Mouse (Mus musculus) cerebellum, postnatal 10 days (tissue): Measurements from ENCODE around the gene Gm20532.

ENCODE experiments used
- DNase-seq, 2 experiments: peaks; one replicate each; pipeline ENCODE4 v3.0.0; 2021; ENCODE audit warnings: mixed read lengths in 2 of 2

The Gm20532 gene

DNA sequence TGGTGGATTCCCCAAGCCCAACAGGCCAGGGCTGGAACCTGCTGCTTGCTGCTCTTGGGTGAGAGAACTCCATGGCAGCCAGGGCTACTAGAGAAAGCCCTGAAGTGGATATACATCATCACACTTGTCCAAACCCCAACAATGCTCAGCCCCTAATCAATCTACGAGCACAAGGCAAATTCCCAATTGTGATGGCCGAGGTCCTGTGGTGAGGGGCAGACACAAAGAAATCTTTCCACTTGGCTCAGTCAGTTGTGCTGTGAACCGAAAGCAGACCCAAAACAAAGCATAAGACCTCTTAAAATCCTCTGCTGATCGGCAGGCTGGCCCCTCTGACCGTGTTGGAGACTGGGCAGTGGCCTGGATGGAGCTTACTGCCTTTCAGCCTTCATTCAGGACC lies 11.6 kb upstream of the Gm20532 start:
- DNase-seq, result no peak

DNA sequence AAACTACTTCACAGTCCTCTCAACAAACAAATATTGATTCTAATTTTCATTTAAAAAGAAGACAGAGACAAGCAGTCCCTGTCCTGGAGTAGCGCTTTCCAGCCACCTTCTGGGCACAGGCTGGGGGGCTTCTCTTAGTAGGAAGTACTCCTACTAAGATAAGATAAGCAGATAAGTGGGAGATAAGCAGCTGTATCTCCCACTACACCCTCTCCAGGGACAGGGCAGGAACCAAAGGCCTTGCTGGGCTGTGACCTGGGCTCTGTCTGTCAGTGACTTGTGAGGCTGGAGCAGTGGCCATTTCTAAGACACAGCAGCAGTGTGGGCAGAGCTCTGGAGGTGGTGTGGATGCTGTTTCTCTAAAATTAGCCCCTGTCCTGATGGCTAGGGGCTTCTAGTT lies 11.1 kb upstream of the Gm20532 start:
- DNase-seq, result no peak

DNA sequence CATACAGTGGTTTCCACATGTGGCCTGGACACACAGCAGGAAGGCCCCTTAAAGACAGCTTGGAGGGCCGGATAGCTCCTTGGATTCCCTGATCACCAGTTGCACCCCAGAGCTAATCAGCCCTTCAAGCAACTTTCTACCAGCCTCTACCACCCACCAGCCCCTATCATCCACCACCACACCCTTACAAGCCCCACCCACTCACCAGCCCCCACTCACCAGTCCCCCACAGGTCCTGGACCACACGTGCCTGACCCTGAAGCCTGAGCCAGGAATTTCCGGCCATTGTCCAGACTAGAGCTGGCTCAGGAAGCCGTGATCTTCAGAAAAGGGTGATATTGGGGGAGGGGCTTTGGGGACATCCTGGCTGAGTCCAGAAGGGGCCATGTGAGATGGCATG lies 10.6 kb upstream of the Gm20532 start:
- DNase-seq, result no peak

DNA sequence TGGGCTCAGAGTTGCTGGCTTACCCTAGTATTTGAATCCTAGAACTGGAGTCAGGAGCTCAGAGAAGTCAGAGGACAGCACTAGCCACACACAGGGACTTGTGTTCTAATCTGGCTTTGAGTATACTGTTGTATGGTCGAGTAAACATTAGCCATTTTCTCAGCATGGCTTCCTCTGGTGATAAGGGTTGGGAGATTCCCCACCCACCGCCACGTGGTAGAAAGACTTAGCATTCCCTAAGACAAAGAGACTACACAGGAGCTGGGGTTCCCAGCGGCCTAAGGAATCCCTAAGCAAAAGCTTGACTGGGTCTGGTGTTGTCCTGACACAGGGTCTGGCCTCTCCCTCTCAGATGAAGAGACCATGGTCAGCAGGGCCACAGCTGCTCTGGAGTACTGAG lies 10.0 kb upstream of the Gm20532 start:
- DNase-seq, result no peak

DNA sequence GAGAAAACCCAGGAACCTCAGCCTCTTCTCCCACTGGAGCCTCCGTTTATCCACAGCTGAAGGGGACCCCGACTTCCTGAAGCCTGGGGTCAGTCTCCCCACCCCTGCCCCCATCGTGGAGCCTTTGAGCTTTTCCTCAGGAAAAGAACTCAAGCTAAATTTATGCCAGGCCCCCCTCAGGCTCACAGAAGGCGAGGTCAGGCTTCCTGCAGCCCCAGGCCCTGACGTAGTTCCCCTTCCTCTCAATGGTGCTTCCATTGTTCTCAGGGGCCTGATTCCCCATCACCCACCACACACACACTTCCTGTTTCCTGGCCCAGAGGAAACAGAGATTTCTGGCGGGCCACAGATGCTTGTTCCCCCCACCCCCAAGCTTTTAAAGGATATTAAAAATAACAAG lies 8.1 kb upstream of the Gm20532 start:
- DNase-seq, result no peak

DNA sequence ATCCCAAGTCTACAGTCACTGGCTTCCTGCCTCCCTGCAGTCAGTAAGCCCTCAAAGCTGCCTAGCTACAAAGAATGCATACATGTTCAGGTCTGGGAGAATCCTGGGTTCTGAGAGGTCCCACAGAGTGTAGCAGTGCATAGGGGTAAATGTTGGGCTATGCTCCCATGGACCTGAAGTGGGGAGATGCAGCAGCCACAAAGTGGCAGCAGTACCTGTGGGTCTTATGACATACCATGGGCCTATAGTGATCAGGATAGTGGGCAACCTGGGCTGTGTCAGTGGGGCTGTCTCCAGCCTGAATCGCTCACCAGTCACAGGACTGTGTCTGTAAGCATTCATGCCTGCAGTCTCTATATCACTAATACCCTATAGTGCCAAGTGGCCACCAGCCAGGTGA lies 6.7 kb upstream of the Gm20532 start, which contains the start of gene Egfl7:
Gene Egfl7, plus strand, starts transcription at position 301 of the 400 bp plus-strand sequence.
- DNase-seq, result no peak

DNA sequence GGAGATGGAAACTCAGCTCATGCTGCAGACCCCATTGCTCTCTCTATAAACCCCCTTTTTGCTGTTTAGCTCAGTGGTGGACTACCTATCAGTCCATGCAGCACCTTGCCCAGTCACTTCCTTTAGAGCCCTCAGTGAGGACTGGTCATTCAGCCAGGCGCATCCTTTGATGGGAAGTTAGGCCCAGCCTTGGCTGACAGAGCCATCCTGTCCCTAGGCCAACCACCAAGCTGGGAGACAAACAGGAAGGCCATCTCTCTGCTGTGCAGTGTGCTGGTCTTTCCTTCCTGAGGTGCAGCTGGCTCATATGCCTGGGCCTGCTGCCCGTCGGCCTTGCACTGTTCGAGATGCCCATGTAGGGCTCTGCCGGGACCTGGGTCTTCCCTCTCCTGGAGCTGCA lies 5.7 kb upstream of the Gm20532 start:
- DNase-seq, result no peak

DNA sequence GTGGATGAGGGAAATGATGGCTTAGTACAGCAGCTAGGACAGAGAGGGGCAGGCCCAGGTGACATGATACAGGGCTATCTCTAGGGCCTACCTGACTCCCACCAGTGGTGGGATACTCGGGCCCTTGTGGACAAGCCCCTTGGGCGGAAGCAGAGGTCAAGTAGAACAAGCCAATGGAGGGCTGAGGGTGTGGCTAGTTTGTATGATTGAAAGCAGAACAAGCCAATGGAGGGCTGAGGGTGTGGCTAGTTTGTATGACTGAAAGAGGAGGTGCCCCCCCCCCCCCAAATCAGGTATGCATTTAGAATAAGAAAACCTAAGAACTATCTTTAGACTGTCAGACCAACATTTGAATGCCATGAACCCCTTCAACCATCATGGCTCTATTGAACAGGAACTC lies 4.2 kb upstream of the Gm20532 start:
- no peak for DNase-seq

DNA sequence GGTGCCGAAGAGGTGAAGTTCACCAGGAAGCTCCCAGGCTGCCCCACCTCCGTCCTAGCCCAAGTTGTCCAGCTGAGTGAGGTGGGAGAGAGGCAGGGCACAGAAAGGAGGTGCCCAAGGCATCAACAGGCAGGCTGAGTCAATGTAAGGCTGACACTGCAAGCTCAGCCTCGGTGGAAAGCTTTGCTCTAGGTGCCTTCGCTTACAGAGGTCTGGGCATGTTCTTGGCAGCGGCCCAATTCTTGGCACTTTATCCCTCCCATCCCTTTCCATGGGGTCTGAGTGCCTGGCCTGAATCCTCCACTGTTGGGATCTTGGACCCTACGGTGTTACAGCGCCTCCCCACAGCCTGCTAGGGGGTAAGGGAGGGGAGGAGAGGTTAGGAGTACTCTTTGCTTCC lies 3.7 kb upstream of the Gm20532 start:
- peak; percentile 50 to 54 for DNase-seq

DNA sequence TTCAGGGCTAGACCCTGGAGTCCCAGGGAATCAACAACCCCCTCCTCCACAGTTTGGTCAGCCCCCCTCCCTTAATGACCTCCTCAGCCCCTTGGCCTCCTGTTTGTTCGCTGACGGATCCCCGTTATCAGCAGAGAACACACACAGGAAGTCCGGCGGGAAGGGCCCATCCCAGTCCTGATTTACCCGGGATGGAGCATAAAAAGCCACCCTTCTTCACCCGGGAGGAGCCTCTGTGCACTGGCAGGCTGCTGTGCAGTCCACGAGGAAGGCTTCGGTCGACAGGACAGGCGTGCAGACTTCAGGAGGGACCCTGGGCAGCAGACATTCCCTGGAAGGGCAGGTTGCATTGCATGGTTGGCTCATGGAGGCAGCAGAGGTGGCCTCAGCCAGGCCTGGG lies 2.8 kb upstream of the Gm20532 start:
- DNase-seq, result no peak

DNA sequence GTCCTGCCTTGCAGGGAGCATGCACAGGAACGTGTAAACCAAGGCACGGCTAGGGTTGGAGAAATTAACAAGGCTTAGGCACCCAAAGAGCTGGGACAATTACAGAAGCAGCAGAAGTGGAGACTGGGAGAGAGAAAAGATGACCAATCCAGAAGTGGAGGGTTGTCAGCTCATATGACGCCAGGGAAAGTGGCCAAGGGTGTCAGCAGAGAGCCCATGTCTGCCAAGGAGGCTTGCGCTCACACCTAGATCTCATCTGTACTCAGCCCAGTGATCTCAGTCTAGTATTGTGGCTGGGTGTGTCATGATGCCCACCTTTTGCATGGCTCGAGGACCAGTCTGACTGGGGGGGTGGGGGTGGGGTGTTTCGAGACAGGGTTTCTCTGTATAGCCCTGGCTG lies 726 bp upstream of the Gm20532 start:
- DNase-seq, result peak; percentile 64 to 68

DNA sequence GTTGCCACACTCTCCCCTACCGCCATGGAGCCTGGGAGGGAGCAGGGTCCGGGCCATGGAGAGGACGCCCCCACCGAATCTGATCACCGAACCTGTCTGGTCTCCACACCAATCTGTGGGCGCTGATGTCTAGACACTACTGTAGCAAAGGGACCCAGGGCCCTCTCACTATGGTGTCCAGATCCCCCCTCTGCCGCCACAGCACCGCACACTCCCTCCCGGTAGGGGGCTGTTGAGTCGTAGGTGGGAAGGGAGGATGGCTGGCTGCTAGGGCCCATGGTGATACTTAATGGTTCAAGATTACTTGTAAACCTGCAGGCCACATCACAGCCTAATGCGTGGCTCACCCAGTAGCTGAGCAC lies 586 bp downstream of the Gm20532 start:
- no peak for DNase-seq

DNA sequence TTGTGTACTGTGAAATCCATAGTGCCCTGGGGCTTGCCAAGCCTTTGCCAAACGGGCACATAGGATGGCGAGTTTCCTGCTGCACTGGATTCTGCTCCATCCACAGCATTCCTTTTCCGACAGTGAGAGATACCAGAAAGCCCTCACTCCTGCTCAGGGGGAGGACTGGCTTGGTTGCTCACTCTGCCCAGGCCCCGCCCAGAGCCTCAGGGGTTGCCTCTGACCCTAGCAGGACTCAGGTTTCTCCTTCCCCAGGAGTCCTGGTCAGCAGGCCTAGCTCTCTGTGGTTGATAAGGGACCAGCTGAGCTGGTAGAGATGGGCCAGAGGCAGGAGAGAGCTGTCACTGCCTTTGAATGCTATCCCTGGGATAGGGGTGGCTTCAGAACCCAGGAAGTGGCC lies 2.1 kb downstream of the Gm20532 start:
- no peak for DNase-seq

DNA sequence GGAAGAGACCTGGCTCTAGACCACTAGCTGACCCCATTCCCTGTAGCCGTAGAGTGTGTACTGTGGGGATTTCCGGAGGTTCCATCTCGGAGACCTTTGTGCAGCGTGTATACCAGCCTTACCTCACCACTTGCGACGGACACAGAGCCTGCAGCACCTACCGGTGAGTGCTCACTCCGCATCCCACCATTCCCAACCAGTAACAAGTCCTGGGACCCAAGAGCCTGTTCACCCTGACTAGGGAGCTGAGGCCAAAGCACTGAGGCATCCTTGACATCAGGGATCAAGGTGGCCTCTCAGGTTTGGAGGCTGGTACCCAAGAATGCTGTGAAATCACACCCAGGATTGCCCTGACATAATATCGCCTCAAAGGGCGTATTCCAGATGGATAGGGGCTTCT lies 2.8 kb downstream of the Gm20532 start:
- no peak for DNase-seq

DNA sequence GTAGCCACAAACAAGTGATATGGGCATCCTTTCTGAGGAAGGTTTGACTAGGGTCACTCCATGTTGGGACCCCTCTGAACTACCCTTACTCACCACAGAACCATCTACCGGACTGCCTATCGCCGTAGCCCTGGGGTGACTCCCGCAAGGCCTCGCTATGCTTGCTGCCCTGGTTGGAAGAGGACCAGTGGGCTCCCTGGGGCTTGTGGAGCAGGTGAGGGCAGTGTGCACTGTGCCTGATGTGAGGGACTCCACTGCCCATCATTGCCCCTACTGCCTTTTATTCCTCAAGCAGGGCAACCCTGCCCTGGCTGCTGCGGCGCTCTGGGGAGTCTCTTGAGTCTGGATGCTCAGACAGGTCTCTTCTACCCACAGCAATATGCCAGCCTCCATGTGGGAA lies 3.8 kb downstream of the Gm20532 start:
- DNase-seq, result no peak

DNA sequence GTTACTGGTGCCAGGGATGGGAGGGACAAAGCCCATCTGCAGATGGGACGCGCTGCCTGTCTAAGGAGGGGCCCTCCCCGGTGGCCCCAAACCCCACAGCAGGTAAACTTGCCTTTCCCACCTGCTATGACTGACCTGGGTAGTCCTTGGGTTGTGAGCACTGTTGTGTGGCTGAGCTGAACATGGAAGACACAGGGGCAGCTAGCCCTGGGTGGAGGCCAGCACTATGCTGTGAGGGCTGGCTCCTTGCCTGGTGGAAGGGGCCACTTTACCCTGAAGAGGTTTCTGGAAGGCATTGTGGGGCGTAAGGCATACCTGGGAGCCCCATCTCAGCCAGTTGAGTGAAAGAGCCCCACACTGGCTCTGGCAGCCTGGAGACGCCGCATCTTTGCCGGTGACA lies 4.5 kb downstream of the Gm20532 start:
- DNase-seq, result peak; percentile 85 to 88

DNA sequence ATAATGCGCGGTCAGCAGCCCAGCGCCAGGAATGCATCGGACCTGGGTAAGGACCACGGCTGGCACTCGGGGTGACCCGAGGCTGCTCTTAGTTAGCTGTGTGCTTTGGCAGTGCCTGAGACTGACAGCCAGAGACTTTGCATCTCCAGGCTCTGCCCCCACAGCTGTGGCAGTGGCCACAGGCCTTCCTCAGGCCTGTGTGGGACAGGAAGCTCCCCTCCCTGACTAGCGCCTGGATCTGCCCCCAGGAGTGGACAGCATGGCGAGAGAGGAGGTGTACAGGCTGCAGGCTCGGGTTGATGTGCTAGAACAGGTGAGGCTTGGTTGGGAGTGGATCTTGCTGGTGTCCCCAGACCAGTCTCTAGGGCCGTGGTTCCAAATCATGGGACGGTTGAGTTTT lies 5.0 kb downstream of the Gm20532 start:
- DNase-seq, result no peak

DNA sequence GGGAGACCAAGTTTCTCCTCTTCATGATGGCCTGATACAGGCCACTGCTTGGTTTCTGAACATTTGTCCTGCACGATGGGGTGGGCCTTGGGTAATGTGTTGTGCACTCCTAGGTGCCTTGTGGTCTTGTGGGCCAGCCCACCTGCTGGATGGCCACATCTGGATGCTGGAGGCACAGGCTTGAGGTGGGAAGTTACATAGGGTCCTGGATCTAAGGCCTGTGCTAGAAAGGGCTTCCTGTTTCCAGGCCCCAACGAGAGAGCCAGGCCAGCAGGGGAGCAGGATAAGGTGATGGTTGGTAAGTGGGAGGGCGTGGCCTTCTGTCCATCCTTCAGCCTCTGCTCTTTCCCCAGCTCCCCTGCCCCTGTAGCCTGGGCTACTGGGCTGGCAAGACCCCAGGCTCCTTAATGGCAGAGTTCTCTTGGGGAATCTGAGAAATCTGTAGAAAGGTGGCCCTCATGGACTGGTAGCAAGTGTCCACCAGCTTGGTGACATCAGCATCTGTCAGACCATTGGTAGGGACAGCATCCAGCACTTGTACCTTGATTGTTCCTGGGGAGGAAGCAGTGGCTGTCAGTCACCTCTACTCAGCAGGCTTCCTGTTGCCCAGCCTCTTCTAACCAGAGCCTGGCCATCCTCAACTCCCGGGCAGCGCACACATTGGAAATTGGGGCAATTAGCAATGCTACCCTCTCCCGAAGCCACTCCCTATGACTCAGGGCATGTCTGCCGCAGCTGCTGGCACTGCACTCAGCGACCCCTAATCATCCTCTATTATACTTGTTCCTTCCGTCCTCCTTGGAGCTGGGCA lies 7.0 kb downstream of the Gm20532 start:
- DNase-seq, result no peak

DNA sequence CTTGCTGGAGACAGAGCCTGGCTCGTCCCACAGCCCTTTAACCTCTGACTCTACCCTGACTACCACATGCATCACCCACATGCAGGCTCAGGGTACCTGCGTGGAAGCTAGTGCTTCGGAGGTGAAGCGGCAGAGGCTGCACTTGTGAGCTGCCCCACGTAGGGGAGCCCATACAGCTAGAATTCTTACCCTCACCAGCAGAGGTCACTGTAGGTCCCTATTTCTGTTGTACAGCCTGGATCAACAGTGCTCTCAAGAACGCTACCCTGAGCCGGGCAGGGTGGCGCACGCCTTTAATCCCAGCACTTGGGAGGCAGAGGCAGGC lies 7.5 kb downstream of the Gm20532 start:
- peak; percentile 60 to 61 for DNase-seq

DNA sequence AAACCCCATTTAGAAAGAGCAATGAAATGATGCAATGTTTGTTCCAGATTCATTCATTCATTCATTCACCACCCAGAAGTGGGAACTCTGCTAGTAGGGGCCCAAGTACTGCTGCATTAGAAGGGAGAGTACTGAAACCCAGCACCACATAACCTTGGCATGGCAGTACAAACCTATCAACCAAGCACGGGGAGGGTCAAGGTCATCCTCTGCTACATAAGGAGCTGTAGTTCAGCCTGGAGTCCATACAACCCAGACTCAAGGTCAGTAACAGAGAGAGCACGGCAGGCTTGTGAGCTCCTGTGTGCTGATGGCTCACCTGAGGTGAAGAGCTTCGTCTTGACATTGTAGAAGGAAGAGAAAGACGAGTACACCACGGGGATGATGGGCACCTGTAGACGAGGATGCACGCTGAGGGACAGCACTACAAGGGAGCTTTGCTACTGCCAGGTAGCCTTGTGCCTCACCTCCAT lies 8.1 kb downstream of the Gm20532 start:
- DNase-seq, result no peak

DNA sequence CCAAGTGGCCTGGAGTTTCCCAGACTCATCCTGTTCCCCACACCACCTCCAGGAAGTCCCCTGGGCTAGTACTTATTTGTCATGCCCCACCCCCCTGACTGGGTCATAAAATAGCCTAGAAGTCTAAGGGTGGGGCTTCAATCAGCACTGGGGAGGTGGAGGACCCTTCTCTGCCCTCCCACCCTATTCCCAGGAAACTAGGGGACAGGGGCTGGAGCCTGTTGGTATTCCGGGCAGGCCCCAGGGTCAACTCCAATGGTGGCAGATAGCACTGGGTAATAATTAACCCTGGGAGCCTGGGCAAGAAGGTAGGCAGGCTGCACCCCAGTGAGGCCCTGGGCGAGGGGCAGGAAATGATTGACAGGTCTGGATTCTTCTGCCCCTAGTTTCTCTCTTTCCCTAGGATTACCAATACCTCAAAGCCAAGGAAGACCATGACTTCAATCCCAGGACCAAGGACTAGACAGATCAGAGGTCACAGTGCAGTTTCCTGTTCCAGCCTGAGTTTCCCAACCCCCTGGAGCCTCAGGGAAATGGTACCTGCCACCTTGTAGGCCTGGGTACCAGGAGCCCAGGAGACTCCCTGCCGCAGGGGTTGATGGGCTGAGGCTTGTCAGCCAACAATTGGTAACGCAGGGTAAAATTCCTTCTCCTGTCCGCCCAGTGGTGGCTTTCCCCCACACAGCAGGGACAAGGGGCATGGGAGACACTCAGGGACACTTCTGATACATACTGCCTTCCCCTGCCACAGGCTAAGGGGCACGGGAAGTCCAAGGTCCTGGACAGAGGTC lies 8.7 kb downstream of the Gm20532 start:
- no peak for DNase-seq

DNA sequence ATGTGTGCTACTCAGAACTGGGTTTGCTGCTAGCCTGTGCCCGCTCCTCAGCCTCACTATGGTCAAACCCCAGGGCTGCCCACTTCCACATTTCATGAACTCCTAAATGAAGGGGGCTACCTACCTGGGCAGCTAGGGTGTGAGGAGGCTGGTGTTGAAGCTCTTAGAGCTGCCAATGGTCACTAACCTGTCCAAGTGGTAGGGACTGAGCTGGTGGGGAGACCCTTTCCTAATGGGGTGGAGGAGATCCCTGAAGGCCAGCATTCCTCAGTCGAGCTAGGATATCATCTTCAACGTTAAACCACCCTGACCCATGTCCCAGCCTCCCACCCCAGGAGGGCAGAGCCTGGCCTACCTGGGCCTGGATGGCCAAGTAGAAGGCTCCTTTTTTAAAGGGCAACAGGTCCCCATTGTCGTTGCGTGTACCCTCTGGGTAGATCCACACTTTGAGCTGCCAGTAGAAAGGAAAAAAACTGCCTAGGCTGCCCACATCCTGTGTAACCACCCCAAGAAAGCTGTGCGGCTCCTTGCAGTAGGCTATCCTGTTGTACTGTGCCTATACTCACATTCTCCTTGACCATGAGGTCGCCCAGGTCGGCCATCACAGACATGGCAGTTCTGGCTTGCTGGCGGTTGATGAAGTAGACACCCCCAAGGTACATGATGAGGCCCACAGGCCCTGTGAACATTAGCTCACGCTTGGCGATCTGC lies 9.4 kb downstream of the Gm20532 start:
- no peak for DNase-seq

DNA sequence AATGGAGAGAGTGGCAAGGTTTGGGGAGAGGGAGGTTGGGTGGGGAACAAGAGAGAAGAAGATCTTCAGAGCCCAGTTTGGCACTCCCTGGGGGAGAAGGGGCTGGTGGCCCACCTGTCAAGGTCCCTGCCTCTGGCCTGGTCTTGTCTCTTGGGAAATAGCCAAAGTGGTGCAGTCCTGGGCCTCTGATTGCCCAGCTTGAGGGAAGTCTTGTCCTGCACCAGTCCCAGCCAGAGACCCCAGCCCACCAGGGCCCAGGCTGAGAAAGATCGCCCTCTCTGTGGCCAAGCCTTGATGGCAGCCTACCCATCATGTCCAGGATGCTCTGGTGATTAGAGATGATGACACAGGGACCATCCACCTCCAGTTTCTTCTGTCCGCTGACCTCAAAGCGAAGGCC lies 10.5 kb downstream of the Gm20532 start:
- no peak for DNase-seq

DNA sequence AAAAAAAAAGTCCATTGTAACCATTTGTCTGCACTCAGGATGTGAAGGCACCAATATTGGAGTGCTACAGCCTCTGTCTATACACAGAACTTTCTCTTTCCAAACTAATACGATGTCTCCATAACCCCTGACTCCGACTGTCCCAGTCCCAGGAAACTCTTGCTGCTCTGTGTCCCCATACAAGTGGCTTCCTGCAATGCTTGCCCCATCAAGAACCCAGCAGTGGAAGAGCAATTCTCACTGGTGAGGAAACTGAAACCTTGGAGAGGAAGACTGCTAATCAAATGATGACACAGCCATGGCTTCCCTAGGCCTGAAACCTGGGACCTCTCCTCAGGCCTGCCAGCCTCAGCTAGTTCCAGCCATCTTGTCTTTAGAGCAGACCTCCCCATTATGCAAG lies 11.4 kb downstream of the Gm20532 start:
- DNase-seq, result no peak
